Mouse (Mus musculus): ENCODE measurements at regions not wholly inside any gene's neighbourhood (a gene's known extent, or its start where the extent isn't known, plus 50 kb on each side); places are given as distances from the start of the nearest gene placed in this dataset.
"Not testable (repeated sequence)": the region's sequence is repeated elsewhere in the genome, so short reads cannot be mapped to it uniquely, and the experiment has no call there.

GRCm38 (mm10) chr14:53283350-53284141, 788.0 kb upstream of the Olfr1507 start:
- H3K36me3 ChIP-seq (ENCODE audit: control insufficient read depth, insufficient read depth, low read length); H3K27ac ChIP-seq (ENCODE audit: low read depth, low read length); H3K9ac ChIP-seq (ENCODE audit: low read depth, low read length); ATAC-seq (ENCODE audit: low FRiP score, low TSS enrichment); H3K4me2 ChIP-seq (replicated peaks; ENCODE audit: low read depth, low read length); H3K27me3 ChIP-seq (ENCODE audit: control insufficient read depth, insufficient read depth, low read length); H3K4me1 ChIP-seq (ENCODE audit: control insufficient read depth, insufficient read depth, low read length); H3K9me3 ChIP-seq (ENCODE audit: control insufficient read depth, low read length); H3K4me3 ChIP-seq (ENCODE audit: low read length): not testable (repeated sequence)
- no CpG with 5 or more reads among the region's 12 CpGs for WGBS

DNA sequence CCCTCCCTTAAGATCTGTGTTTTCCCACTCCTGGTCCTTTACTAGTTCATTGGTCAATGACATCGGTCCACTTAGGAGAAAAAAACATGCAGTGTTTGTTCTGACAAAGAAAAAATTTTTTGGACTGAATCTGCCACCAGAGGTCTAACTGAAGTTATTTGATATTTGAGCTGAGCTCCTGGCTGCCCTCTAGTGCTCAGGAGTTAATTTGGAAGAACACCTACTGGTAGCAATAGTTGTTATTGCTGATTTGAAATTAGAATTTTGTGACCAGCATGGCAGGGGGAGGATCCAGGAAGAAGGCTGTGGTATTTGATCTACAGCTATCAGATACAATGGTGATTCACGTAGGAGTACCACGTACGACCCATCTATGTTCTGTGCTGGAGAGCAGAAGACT, 777.7 kb upstream of the Olfr1507 start:
- ATAC-seq (ENCODE audit: low FRiP score, low TSS enrichment); H3K36me3 ChIP-seq (ENCODE audit: control insufficient read depth, insufficient read depth, low read length): not testable (repeated sequence)

DNA sequence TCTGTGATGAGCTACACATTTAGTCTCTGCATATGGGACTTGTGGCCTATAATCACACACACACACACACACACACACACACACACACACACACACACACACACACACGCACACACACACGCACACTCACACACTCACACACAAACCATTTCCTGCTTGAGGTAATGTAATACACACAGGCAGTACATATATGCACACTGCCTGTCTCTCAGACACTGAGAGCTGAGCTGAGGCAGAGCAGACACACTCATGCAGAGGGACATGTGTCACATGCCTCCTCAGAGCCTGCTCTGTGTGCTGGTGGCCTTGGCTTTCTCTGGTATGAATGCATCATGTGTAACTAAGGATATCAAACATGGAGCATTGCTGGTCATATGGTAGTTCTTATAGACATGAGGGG, 772.1 kb upstream of the Olfr1507 start:
- not testable (repeated sequence) for H3K36me3 ChIP-seq (ENCODE audit: control insufficient read depth, insufficient read depth, low read length); H3K4me2 ChIP-seq (replicated peaks; ENCODE audit: low read depth, low read length); H3K4me3 ChIP-seq (ENCODE audit: low read length); H3K4me1 ChIP-seq (ENCODE audit: control insufficient read depth, insufficient read depth, low read length); H3K27me3 ChIP-seq (ENCODE audit: control insufficient read depth, insufficient read depth, low read length); H3K9ac ChIP-seq (ENCODE audit: low read depth, low read length); ATAC-seq (ENCODE audit: low FRiP score, low TSS enrichment); H3K27ac ChIP-seq (ENCODE audit: low read depth, low read length); H3K9me3 ChIP-seq (ENCODE audit: control insufficient read depth, low read length)
- WGBS, result no CpG with 5 or more reads among the region's 2 CpGs

More for the DNA sequence above, 777.7 kb upstream of the Olfr1507 start:
- not testable (repeated sequence) for H3K9ac ChIP-seq (ENCODE audit: low read depth, low read length); H3K9me3 ChIP-seq (ENCODE audit: control insufficient read depth, low read length); H3K27ac ChIP-seq (ENCODE audit: low read depth, low read length); H3K27me3 ChIP-seq (ENCODE audit: control insufficient read depth, insufficient read depth, low read length); H3K4me1 ChIP-seq (ENCODE audit: control insufficient read depth, insufficient read depth, low read length); H3K4me3 ChIP-seq (ENCODE audit: low read length); H3K4me2 ChIP-seq (replicated peaks; ENCODE audit: low read depth, low read length)
- 81% methylated on average over 3 of the region's 4 CpGs for WGBS

GRCm38 (mm10) chr14:53255962-53256361, 760.4 kb upstream of the Olfr1507 start:
- H3K27me3 ChIP-seq (ENCODE audit: control insufficient read depth, insufficient read depth, low read length); H3K4me2 ChIP-seq (replicated peaks; ENCODE audit: low read depth, low read length); H3K36me3 ChIP-seq (ENCODE audit: control insufficient read depth, insufficient read depth, low read length); ATAC-seq (ENCODE audit: low FRiP score, low TSS enrichment); H3K27ac ChIP-seq (ENCODE audit: low read depth, low read length); H3K4me1 ChIP-seq (ENCODE audit: control insufficient read depth, insufficient read depth, low read length); H3K4me3 ChIP-seq (ENCODE audit: low read length); H3K9ac ChIP-seq (ENCODE audit: low read depth, low read length); H3K9me3 ChIP-seq (ENCODE audit: control insufficient read depth, low read length): not testable (repeated sequence)
- no CpG with 5 or more reads among the region's 3 CpGs for WGBS

DNA sequence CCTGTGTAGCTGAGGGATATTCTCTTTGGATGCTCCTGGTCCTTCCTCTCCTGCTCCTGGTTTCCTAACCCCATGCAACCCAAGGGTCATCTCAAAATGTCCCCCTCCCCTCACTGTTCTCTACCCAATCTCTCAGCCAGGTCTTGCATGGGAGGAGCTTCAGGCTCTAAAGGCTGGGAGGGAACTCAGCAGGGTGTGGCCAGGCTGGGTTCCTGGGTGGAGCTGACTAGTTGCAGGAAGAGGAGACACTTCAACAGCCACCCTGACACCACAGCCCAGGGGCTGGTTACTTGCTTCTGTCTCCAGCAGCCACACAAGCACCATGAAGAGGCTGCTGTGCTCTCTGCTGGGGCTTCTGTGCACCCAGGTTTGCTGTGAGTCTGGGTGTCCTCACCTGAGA, 757.9 kb upstream of the Olfr1507 start:
- not testable (repeated sequence) for ATAC-seq (ENCODE audit: low FRiP score, low TSS enrichment)

GRCm38 (mm10) chr14:53231142-53231541, 735.6 kb upstream of the Olfr1507 start:
- not testable (repeated sequence) for H3K4me2 ChIP-seq (replicated peaks; ENCODE audit: low read depth, low read length); H3K9ac ChIP-seq (ENCODE audit: low read depth, low read length); ATAC-seq (ENCODE audit: low FRiP score, low TSS enrichment); H3K4me3 ChIP-seq (ENCODE audit: low read length); H3K4me1 ChIP-seq (ENCODE audit: control insufficient read depth, insufficient read depth, low read length); H3K27ac ChIP-seq (ENCODE audit: low read depth, low read length); H3K27me3 ChIP-seq (ENCODE audit: control insufficient read depth, insufficient read depth, low read length); H3K36me3 ChIP-seq (ENCODE audit: control insufficient read depth, insufficient read depth, low read length); H3K9me3 ChIP-seq (ENCODE audit: control insufficient read depth, low read length)
- no CpG with 5 or more reads among the region's 6 CpGs for WGBS

More for the DNA sequence above, 757.9 kb upstream of the Olfr1507 start:
- H3K36me3 ChIP-seq (ENCODE audit: control insufficient read depth, insufficient read depth, low read length); H3K27me3 ChIP-seq (ENCODE audit: control insufficient read depth, insufficient read depth, low read length); H3K4me1 ChIP-seq (ENCODE audit: control insufficient read depth, insufficient read depth, low read length); H3K4me3 ChIP-seq (ENCODE audit: low read length); H3K9me3 ChIP-seq (ENCODE audit: control insufficient read depth, low read length); H3K9ac ChIP-seq (ENCODE audit: low read depth, low read length); H3K27ac ChIP-seq (ENCODE audit: low read depth, low read length); H3K4me2 ChIP-seq (replicated peaks; ENCODE audit: low read depth, low read length): not testable (repeated sequence)

DNA sequence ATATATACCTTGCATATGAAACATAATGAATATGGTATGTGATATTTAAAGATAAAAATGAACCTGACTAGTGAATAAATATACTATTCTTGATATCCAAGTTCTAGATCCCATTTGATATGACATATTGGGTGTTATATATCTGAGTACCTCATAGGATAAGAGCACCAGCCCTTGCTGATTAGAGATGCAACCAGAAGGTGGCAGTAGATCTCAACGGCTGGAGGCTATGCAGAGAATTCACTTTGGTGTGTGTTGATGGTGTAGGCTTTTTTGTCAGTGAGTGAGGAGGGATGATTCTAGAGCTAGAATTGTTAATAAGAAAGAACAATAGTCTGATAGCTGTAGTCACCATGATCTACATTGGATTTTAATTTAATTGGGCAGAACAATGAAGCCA, 729.2 kb upstream of the Olfr1507 start:
- not testable (repeated sequence) for H3K4me3 ChIP-seq (ENCODE audit: low read length); H3K36me3 ChIP-seq (ENCODE audit: control insufficient read depth, insufficient read depth, low read length); H3K4me2 ChIP-seq (replicated peaks; ENCODE audit: low read depth, low read length); H3K27me3 ChIP-seq (ENCODE audit: control insufficient read depth, insufficient read depth, low read length); H3K9me3 ChIP-seq (ENCODE audit: control insufficient read depth, low read length); H3K27ac ChIP-seq (ENCODE audit: low read depth, low read length); H3K9ac ChIP-seq (ENCODE audit: low read depth, low read length); H3K4me1 ChIP-seq (ENCODE audit: control insufficient read depth, insufficient read depth, low read length); ATAC-seq (ENCODE audit: low FRiP score, low TSS enrichment)
- no CpG with 5 or more reads among the region's 1 CpGs for WGBS

- ATAC-seq (ENCODE audit: low FRiP score, low TSS enrichment); H3K4me3 ChIP-seq (ENCODE audit: low read length); H3K9me3 ChIP-seq (ENCODE audit: control insufficient read depth, low read length); H3K9ac ChIP-seq (ENCODE audit: low read depth, low read length); H3K4me1 ChIP-seq (ENCODE audit: control insufficient read depth, insufficient read depth, low read length); H3K36me3 ChIP-seq (ENCODE audit: control insufficient read depth, insufficient read depth, low read length); H3K4me2 ChIP-seq (replicated peaks; ENCODE audit: low read depth, low read length); H3K27ac ChIP-seq (ENCODE audit: low read depth, low read length); H3K27me3 ChIP-seq (ENCODE audit: control insufficient read depth, insufficient read depth, low read length): not testable (repeated sequence)
- no CpG with 5 or more reads among the region's 3 CpGs for WGBS
These were observed 715.0 kb upstream of the Olfr1507 start for GRCm38 (mm10) chr14:53210554-53210953.

- H3K36me3 ChIP-seq (ENCODE audit: control insufficient read depth, insufficient read depth, low read length); H3K9ac ChIP-seq (ENCODE audit: low read depth, low read length); H3K9me3 ChIP-seq (ENCODE audit: control insufficient read depth, low read length); H3K4me3 ChIP-seq (ENCODE audit: low read length); H3K4me1 ChIP-seq (ENCODE audit: control insufficient read depth, insufficient read depth, low read length); H3K27me3 ChIP-seq (ENCODE audit: control insufficient read depth, insufficient read depth, low read length); ATAC-seq (ENCODE audit: low FRiP score, low TSS enrichment); H3K27ac ChIP-seq (ENCODE audit: low read depth, low read length); H3K4me2 ChIP-seq (replicated peaks; ENCODE audit: low read depth, low read length): not testable (repeated sequence)
These were observed 713.7 kb upstream of the Olfr1507 start for GRCm38 (mm10) chr14:53209258-53209657.
